Mouse (Mus musculus) testis, postnatal 14 days (tissue): Measurements from ENCODE around the gene Itga6.
A peak's percentile ranks its signal among the peaks of the same experiment; 100 is the strongest.
"Not testable (repeated sequence)": the region's sequence is repeated elsewhere in the genome, so short reads cannot be mapped to it uniquely, and the experiment has no call there.

Experiments used
- DNase-seq: peaks from one replicate; pipeline ENCODE4 v3.0.0; 2021; ENCODE audit warnings: low spot score

Gene Itga6

DNA sequence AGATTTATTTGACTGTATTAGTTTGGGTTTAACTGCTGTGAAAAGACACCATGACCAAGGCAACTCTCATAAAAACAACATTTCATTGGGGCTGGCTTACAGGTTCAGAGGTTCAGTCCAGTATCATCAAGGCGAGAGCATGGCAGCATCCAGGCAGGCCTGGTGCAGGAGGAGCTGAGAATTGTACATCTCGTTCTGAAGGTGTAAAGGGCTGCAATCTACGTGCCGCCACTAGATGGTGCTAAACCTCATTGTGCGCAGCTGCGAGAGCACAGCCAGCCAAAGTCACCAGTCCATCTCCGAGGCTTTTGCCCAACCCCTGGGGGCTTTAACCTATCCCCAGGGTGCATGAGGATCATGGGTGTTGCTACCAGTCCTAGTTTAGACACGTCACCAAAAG, 106.7 kb downstream of the Itga6 start:
- not testable (repeated sequence) for DNase-seq

DNA sequence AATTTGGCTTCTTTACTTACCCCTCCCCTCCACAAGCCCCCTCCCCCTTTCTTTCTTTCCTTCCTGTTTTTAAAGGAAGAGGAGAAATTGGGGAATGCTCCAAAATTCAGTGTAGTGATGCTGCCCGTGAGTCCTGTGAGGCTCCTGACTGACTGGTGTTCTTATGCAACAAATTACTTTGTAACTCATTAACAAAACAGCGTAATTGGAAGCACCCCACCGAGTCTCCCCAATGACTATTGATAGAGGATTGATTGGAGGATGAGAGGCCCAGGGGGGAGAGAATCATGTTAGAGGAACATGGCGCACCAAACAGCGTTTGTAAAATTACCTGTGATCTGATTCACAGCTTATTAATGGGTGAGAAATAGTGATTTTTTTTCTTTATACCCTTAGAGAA, 109.7 kb downstream of the Itga6 start:
- DNase-seq, result no peak

DNA sequence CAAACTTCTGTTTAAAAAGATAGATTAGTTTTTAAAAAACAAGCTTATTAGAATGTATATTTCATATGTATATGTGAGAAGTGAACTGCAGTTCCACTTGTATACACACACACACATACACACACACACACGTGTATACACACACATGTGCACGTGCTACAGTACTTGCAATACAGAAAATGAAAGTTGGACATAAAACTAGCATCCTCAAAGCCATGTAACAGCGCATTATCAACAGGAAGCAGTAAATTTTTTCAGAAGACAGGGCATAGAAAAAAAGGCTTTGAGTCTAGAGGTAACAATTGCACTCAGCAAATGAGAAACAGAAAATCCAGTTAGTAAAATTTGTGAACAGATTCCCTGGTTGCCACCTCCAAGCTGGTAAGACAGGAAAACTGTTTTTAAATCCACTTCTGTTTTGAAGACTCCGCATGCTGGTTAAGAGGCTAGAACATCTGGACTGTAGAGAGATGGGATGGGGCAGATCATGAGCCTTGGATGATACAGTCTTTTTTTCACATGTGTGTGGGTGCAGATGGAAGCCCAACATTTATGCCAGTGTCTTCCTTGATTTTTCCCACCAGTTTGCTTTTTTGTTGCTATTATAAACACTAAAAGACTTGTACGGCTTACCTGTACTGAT, 118.2 kb downstream of the Itga6 start:
- no peak for DNase-seq

DNA sequence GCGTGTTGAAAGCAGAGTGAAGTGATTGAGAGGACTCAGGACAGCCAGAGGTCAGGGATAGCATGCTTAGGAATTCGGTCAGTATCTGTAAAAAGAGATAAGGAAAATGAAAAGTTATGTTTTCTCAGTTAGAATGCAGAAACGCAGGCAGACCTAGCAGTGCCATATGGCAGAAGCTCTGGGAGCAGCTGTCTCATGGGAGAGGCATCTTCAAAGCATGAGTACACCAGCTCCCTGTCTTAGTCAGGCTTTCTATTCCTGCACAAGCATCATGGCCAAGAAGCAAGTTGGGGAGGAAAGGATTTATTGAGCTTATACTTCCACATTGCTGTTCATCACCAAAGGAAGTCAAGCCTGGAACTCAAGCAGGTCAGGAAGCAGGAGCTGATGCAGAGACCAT, 119.6 kb downstream of the Itga6 start:
- no peak for DNase-seq

DNA sequence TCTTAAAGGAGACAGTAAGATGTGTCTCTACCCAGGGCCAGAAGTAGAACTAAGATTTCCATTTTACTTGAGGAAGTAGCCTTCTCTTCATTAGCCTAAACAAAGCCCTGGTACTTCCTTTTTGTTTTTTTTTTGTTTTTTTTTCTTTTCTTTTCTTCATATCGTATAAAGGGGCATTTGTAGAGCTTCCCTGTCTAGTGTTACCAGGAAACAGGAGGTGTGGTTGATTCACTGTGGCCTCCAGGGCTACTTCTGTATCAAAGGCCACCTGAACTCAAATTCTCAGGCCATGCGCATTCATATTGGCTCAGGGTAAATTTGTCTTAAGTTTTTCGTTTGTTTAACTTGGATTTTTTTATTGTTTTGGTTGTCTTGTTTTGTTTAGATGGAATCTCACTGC, 120.5 kb downstream of the Itga6 start:
- DNase-seq, result no peak

DNA sequence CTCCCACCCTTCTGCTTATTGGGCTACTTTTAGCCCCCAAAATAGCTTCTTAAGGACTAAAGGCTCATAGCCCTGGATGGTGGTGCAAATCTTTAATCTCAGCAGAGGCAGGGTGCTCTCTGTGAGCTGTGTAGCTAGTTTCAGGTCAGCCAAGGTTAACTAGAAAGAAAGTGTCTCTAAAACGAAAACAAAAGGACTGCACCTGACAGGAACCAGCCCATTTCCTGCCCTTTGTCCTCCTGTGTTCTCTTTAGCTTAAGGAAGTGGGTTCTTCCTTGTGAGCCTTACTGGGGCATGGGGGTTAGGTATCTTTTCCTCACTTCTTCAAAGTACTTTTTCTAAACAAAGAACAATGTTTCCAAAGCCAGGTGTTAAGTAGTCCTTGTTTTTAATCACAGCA, 121.1 kb downstream of the Itga6 start:
- DNase-seq, result peak; percentile 35

DNA sequence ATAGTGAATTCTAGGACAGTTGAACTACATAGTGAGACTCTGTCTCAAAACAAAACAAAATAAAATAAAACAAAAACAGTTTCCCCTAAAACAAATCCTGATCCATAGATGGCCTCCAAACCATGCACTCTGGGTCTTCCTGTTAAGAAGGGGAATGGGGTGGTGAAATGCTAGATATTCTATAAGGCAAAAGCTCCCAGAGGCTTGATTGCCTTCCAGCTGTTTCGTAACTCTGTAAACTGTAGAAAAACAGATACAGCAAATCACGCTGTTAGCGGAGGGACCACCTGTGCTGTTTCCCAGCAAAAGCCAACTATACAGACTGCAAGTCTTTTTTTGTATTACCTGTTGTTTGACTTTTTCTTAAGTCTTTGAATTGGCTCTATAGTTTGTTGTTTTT, 121.6 kb downstream of the Itga6 start:
- DNase-seq, result no peak

DNA sequence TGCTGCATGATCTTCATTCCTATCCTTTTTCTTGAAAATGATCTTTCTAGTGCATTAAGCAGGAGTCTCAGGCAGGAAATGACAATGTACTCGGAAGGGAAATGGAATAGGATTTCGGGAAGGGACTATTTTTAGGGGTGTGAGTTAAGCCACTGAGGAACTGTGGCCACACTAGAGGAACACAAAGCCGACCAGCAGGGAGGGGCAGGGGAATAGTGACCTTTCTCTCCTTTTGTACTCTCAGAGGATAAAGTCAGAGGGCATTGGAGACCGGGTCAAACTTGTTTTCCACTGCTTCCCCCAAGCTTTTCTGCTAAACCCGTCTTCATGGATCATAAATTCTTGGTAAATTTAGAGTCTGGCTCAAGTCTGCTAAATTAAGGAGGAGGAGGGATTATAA, 122.1 kb downstream of the Itga6 start:
- no peak for DNase-seq

DNA sequence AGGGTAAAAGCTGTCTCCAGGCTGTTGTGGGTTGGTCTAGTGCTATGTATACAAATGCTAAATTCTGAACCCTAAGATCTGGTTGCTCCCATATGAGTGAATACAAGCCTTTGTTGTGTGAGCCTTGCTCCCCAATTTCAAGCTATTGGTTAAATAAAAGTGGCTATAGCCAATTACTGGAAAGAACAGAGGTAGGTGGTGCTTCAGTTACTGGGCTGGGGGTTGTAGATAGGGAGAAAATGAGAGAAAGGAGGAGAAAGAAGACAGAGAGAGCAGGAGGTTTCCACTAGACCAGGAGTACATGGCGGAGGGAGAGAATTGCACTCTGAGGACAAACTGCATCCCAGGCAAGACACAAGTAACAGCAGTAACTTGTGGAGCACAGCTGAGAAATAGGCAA, 122.8 kb downstream of the Itga6 start:
- no peak for DNase-seq

DNA sequence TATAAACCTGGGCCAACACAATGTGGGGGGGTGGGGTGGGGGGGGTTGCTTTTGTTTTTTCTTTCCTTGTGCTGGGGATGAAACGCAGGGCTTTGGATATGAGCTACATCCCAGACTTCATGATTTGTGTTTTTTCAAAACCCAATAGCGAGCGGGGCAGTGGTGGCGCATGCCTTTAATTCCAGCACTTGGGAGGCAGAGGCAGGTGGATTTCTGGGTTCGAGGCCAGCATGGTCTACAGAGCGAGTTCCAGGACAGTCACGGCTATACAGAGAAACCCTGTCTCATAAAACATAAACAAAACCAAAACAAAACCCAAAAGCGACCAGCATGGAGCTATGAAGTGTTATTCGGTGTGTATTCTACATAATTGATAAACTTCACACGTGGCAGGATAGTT, 126.7 kb downstream of the Itga6 start:
- peak; percentile 17 for DNase-seq

DNA sequence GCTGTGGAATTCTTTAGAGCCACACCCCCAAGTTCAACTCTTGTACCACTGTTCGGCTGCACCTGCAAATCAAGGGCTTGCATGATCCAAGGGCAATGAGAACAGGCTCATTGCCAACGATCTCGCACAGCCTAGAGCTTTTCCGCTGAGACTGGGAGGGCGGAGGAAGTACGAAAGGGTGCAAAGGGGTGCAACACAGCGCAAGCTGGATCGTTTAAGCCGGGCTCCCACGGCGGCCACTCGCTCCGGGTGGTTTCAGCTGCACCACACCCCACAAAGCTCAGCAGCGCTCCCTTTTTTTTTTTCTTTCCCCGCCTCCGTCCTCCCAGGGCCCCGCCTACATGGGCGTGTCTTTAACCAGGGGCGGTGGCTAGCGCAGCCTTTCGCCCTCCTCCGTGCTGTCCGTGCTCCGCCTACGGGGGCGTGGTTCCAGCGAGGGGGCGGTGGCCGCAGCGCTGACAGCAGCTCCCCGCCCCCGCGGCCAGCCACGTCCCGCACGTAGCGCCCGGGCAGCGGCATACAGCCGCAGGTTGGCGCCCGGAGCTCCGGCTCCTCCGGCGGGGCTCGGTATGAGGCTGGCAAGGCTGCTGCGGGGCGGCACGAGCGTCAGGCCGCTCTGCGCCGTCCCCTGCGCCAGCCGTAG, 127.5 kb downstream of the Itga6 start, which contains the start of gene Pdk1:
Pdk1 (plus strand) TSS at position 424 of the 643 bp plus-strand sequence.
- peak; percentile 98 for DNase-seq

DNA sequence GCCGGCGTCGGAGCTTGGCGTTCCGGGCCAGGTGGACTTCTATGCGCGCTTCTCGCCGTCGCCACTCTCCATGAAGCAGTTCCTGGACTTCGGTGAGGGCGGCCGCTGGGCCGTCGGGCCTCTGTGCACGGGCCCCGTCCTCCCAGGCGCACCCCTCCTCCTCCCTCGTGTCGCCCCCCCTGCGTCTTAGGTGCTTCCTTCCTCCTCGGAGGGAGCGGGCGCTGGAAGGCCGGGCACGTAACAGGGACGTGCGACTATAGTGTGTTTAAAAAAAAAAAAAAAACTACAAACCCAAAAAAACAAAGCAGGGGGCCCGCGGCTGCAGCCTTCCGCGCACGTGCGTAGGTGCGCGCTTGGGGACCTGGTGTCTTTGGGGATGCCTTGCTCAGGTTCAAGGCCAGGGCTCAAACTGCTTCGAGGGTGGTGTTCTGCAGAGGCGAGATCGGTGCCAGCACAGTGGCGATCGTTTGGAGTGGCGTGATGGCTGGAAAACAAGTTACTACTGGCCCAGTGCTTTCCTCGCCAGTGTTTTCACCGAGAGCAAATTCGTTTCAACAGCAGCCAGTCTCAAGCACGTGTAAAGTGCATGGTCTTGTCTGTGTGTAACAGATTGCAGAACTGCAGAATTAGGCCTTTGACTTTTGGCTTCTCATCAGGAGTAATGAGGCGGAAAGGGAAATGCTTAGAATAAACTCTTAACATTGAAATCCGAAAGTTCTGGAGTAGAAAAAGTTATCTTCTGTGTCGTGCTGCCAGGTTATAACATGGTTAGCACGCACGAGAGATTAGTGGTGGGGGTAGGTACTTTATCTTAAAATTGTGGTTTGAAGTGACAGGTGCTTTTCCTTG, 128.3 kb downstream of the Itga6 start:
- DNase-seq, result no peak

DNA sequence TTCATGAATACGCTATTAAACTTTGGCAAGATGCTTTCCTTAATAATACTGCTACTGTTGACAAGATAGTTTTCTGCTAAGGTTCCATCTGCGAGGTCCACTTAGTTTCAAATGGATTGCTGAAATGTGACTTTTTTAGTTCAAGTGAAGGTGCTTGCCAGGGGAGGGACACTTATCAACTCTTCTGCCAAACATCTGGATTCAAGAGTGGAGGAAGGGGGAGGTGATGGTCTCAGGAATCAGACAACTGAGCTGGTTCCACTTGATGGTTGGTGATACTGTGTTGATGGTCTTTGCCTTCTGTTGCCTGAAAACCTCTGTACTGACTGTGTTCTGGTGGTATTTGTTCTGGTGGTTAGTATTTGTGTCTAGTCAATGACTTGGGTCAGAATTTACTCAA, 129.0 kb downstream of the Itga6 start:
- DNase-seq, result no peak

DNA sequence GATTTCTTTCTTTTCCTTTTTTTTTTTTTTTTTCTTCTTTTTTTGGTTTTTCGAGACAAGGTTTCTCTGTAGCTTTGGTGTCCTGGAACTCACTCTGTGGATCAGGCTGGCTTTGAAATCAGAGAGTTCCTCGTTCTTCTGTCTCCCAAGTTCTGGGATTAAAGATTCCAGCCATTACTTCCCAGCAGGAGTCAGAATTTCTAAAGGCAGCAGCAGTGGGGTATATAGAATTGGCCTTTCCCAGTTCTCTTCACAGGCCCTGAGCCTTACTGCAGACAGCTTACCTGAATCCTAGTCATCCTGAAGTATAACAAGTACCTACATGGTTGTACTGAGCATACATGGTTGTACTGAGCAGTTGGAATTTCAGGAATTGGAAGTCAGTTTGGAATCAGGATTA, 129.4 kb downstream of the Itga6 start:
- no peak for DNase-seq

DNA sequence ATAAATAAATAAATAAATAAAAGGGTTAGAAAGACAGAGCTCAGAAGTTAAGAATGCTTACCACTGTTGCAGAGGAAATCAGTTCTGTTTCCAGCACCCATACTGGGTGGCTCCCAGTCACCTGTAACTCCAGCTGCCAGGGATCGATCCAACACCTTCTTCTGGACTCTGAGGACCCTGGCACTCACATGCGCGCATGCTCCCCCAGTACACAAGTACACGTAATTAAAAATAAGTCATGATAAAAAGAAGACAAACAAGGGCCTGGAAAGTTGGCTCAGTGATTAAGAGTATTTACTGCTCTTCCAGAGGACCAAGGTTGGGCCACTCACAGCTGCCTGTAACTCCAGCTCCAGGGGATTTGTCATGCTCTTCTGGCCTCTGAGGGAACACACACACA, 132.4 kb downstream of the Itga6 start:
- no peak for DNase-seq

DNA sequence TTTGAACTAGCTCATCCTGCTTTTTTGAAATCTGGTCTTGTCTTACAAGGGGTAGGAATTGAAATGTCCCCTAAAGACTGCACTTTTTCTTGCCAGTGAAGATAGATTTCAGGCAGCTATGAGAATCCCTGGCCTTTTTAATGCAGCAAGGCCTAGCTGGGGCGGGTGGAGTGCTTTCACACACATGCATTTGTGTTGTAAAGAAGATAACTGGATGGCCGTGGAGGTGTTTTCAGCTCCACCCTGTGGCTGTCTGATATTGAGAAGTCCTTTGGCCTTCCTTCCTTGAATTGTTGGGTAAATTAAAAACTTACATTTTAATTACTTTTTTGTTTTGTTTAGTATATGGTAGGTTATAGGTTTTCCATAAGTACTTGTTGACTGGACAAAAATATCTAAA, 133.0 kb downstream of the Itga6 start:
- no peak for DNase-seq

DNA sequence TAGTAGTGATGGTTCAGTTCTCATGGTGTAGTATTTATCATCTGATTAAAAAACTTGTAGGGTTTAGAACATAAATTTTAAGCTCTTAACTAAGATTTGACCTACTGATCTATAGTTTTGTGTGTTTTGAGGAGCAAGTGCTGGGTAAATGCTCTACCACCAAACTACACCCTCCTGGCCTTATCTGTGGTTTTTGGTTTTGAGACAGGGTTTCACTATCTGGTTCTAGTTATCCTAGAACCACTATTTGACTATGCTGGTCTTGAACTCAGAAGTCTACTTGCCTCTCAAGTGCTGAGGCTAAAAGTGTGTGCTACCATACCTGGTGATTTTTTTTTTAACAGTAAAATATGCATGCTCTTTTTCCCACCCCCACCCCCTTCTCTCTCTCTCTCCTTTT, 133.5 kb downstream of the Itga6 start:
- no peak for DNase-seq

DNA sequence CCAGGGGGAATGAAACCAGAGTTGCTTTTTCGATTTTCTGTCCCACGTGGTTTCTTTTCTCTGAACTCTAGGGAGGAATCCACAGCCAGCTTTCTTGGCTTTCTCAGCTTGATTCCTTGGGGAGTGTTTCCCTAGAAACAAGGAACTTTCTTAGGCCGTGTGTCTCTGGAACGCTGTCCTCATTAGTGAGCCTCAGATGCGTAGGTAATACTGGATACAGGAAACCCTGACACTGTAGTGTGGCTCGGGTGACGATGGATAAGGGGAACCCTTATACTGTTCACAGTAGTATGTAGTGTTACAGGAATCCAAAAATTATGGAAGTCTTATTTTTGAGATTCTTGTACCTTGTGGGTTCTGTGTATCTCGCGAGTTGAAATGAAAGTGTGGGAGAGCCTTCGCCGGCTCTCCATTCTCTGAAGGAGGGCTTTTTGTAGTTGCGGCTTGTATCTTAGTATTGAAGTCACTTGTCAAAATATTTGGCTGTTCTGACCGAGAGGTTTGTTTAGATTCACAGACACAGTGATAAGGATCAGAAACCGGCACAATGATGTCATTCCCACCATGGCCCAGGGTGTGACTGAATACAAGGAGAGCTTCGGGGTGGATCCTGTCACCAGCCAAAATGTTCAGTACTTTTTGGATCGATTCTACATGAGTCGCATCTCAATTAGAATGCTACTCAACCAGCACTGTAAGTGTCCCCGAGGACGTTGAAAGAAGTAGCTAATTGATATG, 137.7 kb downstream of the Itga6 start:
- no peak for DNase-seq

DNA sequence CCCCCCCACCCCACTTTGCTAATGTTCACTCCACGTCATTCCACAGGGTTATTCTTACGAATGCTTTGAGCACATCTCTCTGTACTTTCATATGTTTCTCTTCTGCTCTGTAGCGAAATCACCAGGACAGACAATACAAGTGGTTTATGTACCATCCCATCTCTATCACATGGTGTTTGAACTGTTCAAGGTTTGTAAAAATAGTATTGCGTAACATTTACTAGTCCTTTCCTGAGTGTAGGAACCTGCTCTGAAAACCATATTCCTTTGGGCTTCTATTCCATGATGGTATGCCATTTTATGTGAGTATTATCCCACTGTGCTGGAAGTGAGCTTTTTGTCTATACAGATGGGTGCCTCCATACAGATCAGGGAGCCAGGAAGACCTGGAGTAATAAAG, 141.9 kb downstream of the Itga6 start:
- DNase-seq, result no peak

DNA sequence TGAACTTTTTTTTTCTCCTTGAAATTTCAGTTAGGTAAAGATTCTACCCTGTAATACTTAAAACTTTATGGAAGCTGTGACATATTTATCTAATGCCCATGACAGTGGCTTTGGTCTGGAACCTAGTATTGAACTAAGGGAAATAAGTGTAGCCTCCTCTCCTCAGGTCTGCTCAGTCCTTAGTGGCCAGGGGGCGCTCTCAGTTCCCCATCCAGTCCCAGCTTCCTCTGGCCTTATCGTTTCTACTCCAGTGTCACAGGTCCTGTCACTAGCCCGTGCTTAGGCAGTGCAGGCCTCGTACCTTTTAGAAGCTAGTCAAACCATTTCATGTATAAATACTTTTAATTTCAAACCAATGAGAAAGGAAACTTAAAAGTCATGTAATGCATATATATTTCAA, 143.0 kb downstream of the Itga6 start:
- no peak for DNase-seq

DNA sequence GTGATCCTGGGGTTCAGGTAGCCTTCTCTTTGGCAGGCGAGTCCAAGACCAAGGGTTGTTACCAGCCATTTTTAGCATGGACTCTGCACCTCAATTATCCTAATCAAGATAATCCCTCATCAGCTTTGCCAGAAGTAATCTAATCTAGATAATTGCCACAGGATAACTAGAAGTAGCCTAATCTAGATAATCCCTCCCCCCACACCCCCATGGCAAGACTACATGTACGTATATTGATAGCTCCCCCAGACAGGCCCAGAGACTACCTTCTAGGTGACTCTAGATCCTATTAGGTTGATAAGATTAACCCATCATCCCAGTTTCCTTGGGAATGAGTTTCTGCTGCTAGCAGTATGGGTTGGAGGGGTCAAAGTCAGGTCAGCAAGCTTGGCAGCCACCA, 146.1 kb downstream of the Itga6 start:
- no peak for DNase-seq

DNA sequence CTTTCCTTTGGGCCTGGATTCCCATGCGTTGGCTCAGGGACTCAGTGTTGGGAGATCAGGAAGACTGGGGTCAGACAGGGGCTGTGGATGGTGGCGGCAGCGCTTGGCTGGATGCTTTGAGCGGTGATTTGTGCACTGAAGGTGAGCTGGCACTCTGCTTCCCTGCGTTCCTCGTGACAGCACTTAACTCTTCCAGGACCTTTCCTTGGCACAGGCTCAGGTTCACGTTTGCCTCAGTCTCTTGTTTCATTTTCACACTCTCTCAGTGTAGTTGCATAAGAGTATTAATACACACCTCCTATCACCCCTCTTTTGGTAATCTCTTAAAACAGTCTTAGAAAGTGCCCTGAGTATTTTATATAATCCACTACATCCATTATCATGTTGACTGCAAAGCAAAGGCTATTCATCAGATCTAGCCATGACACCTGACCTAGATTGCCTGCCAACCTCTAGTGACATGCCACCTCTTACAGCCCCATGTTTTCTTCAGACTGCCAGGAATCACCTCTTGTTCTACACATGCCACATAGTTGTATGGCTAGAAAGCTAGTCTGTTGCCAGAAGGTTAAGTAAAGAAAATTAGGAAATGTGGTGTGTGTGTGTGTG, 147.4 kb downstream of the Itga6 start:
- no peak for DNase-seq
